Mouse (Mus musculus) G1E (cell line): ENCODE measurements around the gene Ubxn10.

Source experiments
- CTCF ChIP-seq: IDR thresholded peaks from 2 replicates; pipeline ENCODE4 v1.5.1; 2012; ENCODE audit warnings: low read depth, low read length, inconsistent platforms, mixed read lengths
- POLR2AphosphoS5 ChIP-seq: IDR thresholded peaks from 2 replicates; pipeline ENCODE4 v1.6.1; 2012; ENCODE audit warnings: low read depth, low read length, inconsistent platforms; ENCODE audit not compliant: insufficient replicate concordance
- TAL1 ChIP-seq: conservative IDR thresholded peaks from 2 replicates; pipeline ENCODE4 v1.6.1; 2012; ENCODE audit warnings: low read depth, low read length, inconsistent platforms, mixed read lengths

- TF ChIP-seq CTCF (no peak), POLR2AphosphoS5 (no peak), TAL1 (no peak)
These were observed 15.6 kb upstream of the Ubxn10 start for GRCm38 (mm10) chr4:138752603-138753002.
